Mouse (Mus musculus) thymus, postnatal 10 days (tissue): ENCODE measurements around the gene Vipr1.

Source experiments
- DNase-seq, 2 experiments: peaks; one replicate each; pipeline ENCODE4 v3.0.0; 2021; ENCODE audit warnings: low spot score in 2 of 2

The Vipr1 gene

GRCm38 (mm10) chr9:121633306-121633705 is 9.2 kb upstream of the Vipr1 start:
- DNase-seq = no peak

GRCm38 (mm10) chr9:121635835-121636576 is 6.5 kb upstream of the Vipr1 start:
- no peak for DNase-seq

GRCm38 (mm10) chr9:121639790-121640189 is 2.7 kb upstream of the Vipr1 start:
- DNase-seq = no peak

- no peak for DNase-seq
Measured at GRCm38 (mm10) chr9:121641235-121641915, 1.1 kb upstream of the Vipr1 start.

GRCm38 (mm10) chr9:121642001-121642400 is 515 bp upstream of the Vipr1 start, which contains the start of gene Lyzl4:
Lyzl4 (minus strand) TSS chr9:121642096.
- peak; percentile 45 to 77 for DNase-seq

GRCm38 (mm10) chr9:121644855-121645254 is 2.3 kb downstream of the Vipr1 start:
- DNase-seq = no peak

GRCm38 (mm10) chr9:121647026-121647425 is 4.5 kb downstream of the Vipr1 start:
- no peak for DNase-seq

- no peak for DNase-seq
Measured at GRCm38 (mm10) chr9:121653668-121654067, 11.2 kb downstream of the Vipr1 start.

GRCm38 (mm10) chr9:121656322-121656721 is 13.8 kb downstream of the Vipr1 start:
- no peak for DNase-seq

GRCm38 (mm10) chr9:121657143-121657542 is 14.6 kb downstream of the Vipr1 start:
- no peak for DNase-seq

- no peak for DNase-seq
Measured at GRCm38 (mm10) chr9:121658248-121658647, 15.7 kb downstream of the Vipr1 start.

GRCm38 (mm10) chr9:121659791-121660190 is 17.3 kb downstream of the Vipr1 start:
- no peak for DNase-seq

GRCm38 (mm10) chr9:121663467-121663866 is 21.0 kb downstream of the Vipr1 start:
- no peak for DNase-seq

GRCm38 (mm10) chr9:121664104-121664503 is 21.6 kb downstream of the Vipr1 start:
- DNase-seq = no peak

GRCm38 (mm10) chr9:121666957-121667630 is 24.6 kb downstream of the Vipr1 start:
- no peak for DNase-seq

GRCm38 (mm10) chr9:121667822-121668221 is 25.3 kb downstream of the Vipr1 start:
- no peak for DNase-seq

- peak; percentile 69 to 72 for DNase-seq
Measured at GRCm38 (mm10) chr9:121669348-121669791, 26.9 kb downstream of the Vipr1 start.

GRCm38 (mm10) chr9:121671300-121671699 is 28.8 kb downstream of the Vipr1 start:
- DNase-seq = peak in 1 of 2 experiments; percentile 60

GRCm38 (mm10) chr9:121672311-121672710 is 29.8 kb downstream of the Vipr1 start:
- DNase-seq = no peak

- no peak for DNase-seq
Measured at GRCm38 (mm10) chr9:121673716-121674115, 31.2 kb downstream of the Vipr1 start.

GRCm38 (mm10) chr9:121675011-121675410 is 32.5 kb downstream of the Vipr1 start:
- DNase-seq = peak; percentile 76 to 78

- DNase-seq = no peak
Measured at GRCm38 (mm10) chr9:121675556-121675955, 33.0 kb downstream of the Vipr1 start.
